Mouse (Mus musculus): Measurements from ENCODE around the gene Barx2.

Gene Barx2

GRCm38 (mm10) chr9:31886258-31886657, 27.0 kb downstream of the Barx2 start:
- DNase-seq: no peak

- no peak for DNase-seq
Measured at GRCm38 (mm10) chr9:31882376-31882775, 30.9 kb downstream of the Barx2 start.

GRCm38 (mm10) chr9:31875556-31875955, 37.7 kb downstream of the Barx2 start:
- DNase-seq: no peak

DNA sequence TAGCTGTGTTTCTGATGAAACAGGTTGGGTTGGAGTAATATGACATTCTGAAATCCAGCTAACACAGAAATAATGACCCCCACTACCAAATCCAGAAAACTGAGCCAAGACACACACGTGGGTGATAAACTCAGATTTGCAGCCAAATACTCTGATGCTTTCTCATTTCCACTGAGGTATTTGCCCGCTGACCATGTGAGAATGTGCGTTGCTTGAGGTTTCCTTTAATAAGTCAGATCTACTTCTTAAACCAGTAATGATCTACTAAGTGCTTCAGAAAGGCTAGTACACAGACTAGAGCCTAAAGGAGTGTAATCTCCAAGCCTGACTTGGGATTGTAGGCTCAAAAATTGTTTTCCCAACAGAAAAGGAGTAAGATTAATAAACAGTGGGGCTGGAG, 39.0 kb downstream of the Barx2 start:
- no peak for DNase-seq

DNA sequence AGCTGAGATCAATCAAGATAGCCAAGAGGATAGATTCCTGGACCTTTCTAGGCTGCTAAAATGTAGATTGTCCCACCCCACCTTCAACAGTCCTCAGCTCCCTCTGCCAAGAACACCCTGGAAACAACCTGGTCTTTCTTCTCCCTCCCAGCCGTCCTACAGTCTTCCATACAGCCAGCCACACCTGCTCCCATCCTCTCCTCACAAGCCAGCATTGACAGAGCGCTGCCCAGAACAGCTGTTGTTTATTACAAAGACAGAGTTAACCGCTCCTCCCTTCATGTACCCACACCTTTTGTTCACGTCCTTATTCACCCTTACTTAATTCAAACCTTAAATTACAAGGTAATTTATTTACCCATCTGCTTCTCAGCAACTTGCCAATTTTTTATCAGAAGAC, 41.9 kb downstream of the Barx2 start:
- no peak for DNase-seq

DNA sequence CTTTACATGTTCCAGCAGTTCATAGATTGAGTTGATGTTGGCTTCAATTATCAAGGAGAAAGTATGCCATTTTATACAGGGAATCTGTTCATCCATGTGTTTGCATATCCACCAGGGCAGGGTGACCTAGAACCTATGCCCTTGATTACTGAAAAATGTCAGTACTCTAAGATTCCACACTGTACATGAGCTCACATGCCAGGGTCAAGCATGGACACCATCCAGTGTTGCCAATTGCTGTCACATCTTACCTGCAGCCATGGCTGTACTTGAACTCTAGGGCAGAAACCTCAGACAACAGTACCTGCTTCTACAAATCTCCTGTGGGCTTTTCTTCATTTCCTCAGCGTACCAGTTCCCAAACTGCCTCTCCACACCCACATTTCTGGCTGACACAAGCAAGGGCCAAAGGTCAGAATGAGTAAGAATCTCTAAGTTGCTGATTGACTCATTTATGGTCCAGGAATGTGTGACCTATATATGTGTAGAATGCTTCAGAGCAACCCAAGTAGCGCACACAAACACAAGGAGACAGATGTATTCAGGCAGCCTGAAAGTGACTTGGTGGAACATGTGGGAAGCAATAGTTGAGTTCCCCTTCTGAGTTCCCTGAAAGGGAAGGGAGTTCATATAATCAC, 44.3 kb downstream of the Barx2 start:
- DNase-seq: no peak

- no peak for DNase-seq
Measured at GRCm38 (mm10) chr9:31863830-31864229, 49.4 kb downstream of the Barx2 start.

DNA sequence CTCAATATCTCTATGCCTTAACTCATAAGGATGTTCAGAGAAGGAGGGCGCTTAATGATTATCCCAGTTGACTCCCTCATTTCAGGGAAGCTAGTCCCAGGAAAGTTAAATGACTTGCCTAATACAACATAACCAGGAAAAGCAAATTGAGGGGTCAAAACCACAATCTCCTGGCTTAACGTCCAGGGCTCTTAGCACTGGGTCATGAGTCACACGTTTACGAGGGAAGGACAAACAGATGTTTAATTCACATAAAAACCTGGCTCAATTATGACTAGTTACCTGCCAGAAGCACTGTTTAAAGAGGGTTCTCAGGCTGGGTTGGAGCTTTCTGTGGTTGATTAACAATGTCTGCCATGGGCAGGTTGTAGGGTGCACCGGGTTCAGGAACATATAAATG, 53.8 kb downstream of the Barx2 start:
- DNase-seq: no peak

GRCm38 (mm10) chr9:31858720-31859340, 54.4 kb downstream of the Barx2 start:
- peak; percentile 7 for DNase-seq

DNA sequence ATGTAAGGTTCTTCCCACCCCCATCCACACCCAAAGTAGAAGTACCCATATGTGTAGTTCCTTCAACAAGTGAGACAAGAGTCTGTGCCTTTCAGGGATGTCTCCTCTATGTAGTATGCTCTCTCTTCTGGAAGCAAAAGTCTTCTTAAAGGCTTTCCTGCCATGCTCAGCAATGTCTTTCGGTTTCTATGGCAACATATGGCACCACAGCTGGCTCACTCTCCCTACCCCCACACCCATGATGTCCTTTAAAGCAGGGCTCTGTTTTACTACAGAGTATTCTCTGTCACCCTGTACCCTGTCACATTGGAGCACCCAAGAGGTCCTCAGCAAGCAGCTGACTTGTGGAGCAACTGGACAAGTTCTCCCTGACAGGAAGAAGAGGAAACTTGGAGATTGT, 55.8 kb downstream of the Barx2 start:
- no peak for DNase-seq

- no peak for DNase-seq
Measured at GRCm38 (mm10) chr9:31856437-31856836, 56.8 kb downstream of the Barx2 start.

DNA sequence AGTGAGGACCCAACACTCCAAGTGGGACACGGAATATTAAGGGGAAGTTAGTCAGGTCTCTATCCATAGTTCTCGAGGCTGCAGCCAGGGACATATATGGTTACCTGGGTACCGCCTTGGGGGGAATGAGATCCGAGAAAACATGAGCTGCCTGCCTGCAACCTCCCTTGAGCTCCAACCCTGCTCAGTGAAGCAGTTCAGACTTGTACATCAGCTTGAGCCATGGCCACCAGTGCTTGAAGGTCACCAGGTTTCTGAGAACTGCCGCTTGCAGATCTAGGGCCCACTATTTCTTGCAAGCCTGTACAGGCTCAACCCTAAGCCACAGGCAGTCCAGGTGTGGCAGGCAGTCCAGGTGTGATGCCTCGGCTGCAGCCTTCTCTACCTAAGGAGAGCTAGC, 57.6 kb downstream of the Barx2 start:
- DNase-seq: no peak

DNA sequence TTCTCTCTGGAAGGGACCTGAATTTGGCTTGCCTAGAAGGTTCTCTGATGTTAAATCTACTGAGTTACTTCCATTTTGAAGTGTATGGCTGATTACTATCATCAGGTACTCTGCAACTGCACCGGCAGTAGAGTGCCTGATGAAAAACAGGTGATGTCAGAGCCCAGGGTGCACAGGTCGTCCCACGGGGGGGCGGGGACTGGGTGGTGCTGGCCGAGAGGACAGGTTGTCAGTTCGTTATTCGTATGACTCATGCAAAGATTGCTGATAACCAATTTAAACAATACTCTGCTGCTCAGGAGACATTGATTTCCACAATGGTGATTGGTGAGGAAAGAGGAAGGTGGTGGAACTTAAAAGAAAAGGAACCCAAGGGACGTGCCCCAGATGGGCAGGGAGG, 61.6 kb downstream of the Barx2 start:
- DNase-seq: no peak

DNA sequence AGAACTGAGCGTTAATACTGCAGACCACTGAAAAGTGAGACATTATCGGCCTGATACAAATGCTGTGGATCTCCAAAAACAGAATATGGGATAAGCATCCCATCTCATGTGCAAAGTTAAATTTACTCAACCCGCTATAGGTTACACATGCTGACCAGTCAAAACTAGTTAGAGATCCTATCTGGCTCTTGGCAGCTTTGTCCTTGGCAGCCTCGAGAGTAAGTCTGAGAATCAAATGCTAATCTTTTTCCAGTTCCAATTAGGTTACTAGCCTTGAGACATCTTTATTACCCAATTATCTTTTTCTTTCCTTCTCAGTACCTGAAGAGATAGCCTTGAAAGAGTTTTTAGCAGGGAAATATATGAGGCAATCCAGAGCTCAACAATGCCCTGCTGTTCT, 62.6 kb downstream of the Barx2 start:
- no peak for DNase-seq

- DNase-seq: no peak
Measured at GRCm38 (mm10) chr9:31849387-31849786, 63.9 kb downstream of the Barx2 start.

GRCm38 (mm10) chr9:31844614-31845013, 68.6 kb downstream of the Barx2 start:
- DNase-seq: no peak

GRCm38 (mm10) chr9:31841108-31841815, 72.0 kb downstream of the Barx2 start:
- no peak for DNase-seq

DNA sequence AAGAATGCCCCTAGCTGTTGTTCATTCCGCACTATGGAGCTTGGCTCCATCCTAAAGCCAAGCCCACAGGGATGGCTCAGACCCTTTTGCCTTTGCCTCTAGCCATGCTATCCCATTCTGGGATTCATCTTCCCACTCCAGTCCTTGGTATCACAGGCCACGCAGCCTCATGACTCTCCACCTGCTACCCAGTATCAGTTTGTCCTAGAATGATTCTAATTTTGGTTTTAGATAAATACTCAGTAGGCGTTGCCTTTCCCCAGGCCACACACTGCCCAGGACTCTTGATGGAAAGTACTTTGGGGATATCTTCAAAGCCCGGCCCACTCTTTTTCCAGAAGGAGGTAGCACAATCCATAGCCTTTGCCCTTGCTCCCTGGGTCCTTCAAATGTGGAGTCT, 72.7 kb downstream of the Barx2 start:
- no peak for DNase-seq

DNA sequence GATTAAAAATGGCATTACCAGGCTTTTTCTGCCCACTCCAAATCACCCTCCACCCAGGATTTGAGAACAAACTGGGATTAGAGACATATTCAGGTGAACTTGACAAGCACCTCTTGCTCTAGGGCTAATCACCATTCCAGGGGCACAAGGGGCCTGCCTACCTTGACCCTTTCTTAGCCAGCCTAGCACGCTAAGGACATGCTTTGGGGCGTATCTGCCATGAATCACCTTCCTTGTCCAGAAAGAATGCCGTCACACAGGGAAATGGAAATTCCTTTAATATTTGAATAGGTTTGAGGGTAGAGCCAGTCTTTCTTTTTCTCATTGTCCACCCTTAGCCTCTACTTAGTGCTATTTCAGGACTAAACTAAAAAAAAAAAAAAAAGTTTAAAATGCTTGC, 73.2 kb downstream of the Barx2 start:
- no peak for DNase-seq

DNA sequence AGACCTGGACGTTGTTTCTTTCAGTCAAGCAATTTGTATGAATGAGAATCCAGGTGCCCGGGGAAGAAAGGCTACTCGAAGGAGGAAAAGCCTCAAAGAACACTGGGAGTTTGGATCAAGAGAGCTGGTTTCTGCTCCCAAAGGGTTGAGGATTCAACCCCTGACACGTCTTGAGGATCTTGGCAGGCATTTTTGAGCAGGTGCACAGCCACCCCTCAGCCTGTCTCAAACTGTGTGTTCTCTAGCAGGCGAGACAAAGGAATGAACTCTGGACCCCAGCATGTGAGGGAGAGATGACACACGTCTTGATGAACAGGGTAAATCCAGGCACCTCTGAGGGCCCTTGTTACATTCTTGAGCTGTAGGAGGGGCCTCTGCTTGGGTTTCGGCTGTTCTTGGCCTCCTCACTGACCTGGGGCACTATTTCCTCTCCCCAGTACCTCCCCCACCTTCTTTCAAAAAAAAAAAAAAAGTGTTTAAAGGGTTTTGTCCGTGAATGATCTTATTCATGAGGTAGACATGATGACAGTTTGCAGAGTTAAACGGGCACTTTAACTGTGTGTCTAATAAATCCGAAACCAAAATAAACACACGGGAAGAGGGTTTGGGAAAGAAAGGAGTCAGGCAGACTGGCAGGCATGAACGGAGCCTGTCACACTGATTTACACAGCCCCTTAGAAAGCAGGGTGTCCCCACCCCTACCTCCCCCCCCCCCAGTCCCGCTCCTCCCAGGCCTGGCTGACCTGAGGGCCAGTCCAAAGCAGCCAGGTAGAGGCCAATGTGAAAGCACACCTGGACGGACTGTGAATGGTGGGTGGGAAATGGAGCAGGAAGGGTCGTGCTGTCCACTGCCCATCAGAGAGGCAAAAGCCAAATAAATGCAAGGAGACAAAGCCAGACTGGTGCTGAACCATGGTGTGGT, 73.9 kb downstream of the Barx2 start:
- DNase-seq: no peak

DNA sequence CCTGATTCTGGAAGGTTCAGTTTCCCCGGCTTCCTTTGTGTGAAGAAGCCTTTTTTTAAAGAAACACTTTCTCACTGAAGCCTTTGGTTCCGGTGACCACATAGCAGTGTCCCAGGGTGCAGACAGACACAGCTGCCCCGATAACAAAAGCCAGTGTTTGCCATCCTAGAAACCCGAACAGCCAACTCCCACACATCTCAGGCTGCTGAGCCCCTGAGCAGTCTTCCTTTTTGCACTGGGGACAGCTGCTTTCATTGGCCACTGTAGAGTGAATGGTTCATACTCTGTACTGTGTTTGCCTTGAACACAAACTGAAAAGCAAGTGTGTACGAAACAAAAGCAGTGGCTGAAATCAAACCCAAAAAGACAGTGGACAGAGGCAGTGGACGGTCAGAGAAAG, 75.2 kb downstream of the Barx2 start:
- no peak for DNase-seq

- DNase-seq: no peak
Measured at GRCm38 (mm10) chr9:31808753-31809152, 104.5 kb downstream of the Barx2 start.

GRCm38 (mm10) chr9:31802641-31803040, 110.6 kb downstream of the Barx2 start:
- no peak for DNase-seq

Measured in liver (tissue).